In the genomic region with DNA sequence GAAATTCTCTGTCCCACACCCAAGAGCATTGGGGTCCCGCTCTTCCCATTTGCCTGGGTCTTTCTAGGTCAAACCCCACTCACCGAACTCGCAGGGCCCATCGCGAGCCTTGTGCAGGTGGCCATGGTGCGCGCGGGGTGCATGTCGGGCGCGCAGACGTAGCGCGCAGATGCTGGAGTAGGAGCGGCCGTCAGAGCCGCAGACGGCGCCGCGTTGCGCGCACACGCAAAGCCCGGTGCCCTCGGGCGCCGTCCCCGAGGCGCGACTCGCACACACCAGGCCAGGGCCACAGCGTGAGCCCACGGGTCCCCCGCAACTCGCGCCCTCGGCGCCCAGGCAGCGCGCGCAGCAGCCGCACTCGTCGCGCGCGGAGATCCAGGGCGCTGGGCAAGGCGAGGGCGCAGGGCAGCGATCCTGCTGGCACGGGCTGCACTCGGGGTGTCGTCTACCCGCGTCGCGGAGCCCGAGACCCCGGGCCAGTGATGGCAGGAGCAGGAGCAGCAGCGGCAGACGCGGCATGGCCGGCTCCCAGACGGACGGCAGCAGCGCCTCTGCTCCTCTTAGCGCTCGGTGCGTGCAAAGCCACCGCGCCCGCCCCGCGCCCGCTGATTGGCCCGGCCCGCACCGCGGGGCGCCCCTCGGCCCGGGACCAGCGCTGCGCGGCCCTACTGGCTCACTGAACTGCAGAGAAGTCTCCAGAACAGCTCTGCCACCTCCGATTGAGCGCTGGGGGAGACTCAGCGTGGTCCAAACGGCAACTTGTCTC, we compare ENCODE assay signal across 9 mouse cellular contexts. TPM values are rescaled to one million over a fixed set of nuclear protein-coding genes. Genes with fewer than 3 reads are reported as not detected.
DNase-seq lines count a peak whose midpoint lies in the region; ATAC-seq lines count a peak whose summit lies in the region.
"Had no signal": no experiment of that assay in that cellular context is flagged by ENCODE, and none has a peak within 500 bp of the region (broad histone marks: within the 10 kb centered on the region; RNA-seq: fewer than 3 reads in every experiment).

A gene (minus strand): TSS at position 649 of the 766 bp plus-strand sequence.

- H3K9ac ChIP-seq in hindbrain, embryonic 12.5 days, result peak within 1 kb of the TSS; percentile 86
- peak within 1 kb of the TSS; percentile 73 for H3K9ac ChIP-seq in midbrain, embryonic 16.5 days (ENCODE audit: low read depth, low read length)

- 1% methylated on average over 89 of the region's 91 CpGs for WGBS in hindbrain, embryonic 12.5 days
- WGBS in midbrain, embryonic 16.5 days, result under 1% methylated on average over 89 of the region's 91 CpGs

- DNase-seq in kidney, postnatal 10 days, result peak; percentile 19
- no peak for DNase-seq in kidney, postnatal 14 days
- DNase-seq in embryo, embryonic 11 days, result peak; percentile 76
- DNase-seq in B cell, adult 2 months, result no peak

- H3K4me3 ChIP-seq in hindbrain, embryonic 12.5 days, result peak within 1 kb of the TSS; percentile 58
- peak within 1 kb of the TSS; percentile 54 for H3K4me3 ChIP-seq in midbrain, embryonic 16.5 days (ENCODE audit: low read depth, low read length)

- H3K9me3 ChIP-seq in hindbrain, embryonic 12.5 days (replicated peaks), result no peaks in the 10 kb centered on the region
- no peaks in the 10 kb centered on the region for H3K9me3 ChIP-seq in midbrain, embryonic 16.5 days (replicated peaks; ENCODE audit: control insufficient read depth, low read length, poor library complexity, severe bottlenecking)

- peaks cover 56% of the 10 kb centered on the region for H3K4me1 ChIP-seq in hindbrain, embryonic 12.5 days
- H3K4me1 ChIP-seq in midbrain, embryonic 16.5 days (ENCODE audit: control insufficient read depth, insufficient read depth, low read length), result peaks cover 44% of the 10 kb centered on the region

- H3K36me3 ChIP-seq in hindbrain, embryonic 12.5 days, result no peaks in the 10 kb centered on the region
- H3K36me3 ChIP-seq in midbrain, embryonic 16.5 days (ENCODE audit: control insufficient read depth, insufficient read depth, low read length), result no peaks in the 10 kb centered on the region

- peaks cover 50% of the 10 kb centered on the region for H3K27me3 ChIP-seq in hindbrain, embryonic 12.5 days
- H3K27me3 ChIP-seq in midbrain, embryonic 16.5 days (ENCODE audit: control insufficient read depth, insufficient read depth, low read depth, low read length), result peaks cover 5% of the 10 kb centered on the region; the same call in 1 of the 2 replicates

- peak within 1 kb of the TSS; percentile 92 for H3K27ac ChIP-seq in hindbrain, embryonic 12.5 days
- H3K27ac ChIP-seq in midbrain, embryonic 16.5 days (ENCODE audit: low read length), result peak within 1 kb of the TSS; percentile 94

- peak; percentile 14; the same call in 1 of the 2 replicates for ATAC-seq in hindbrain, embryonic 12.5 days (ENCODE audit: low FRiP score)
- ATAC-seq in midbrain, embryonic 16.5 days, result peak; percentile 27; the same call in 1 of the 2 replicates
- ATAC-seq in inflammation-experienced regulatory T-cells, adult 6 months, result no peak
- no peak for ATAC-seq in monocyte, adult 5-6 weeks (replicated peaks; ENCODE audit: insufficient number of reproducible peaks, low FRiP score, low TSS enrichment, poor library complexity, severe bottlenecking)

- H3K4me2 ChIP-seq in hindbrain, embryonic 12.5 days (replicated peaks), result peak within 1 kb of the TSS; percentile 67
- peak within 1 kb of the TSS; percentile 72 for H3K4me2 ChIP-seq in midbrain, embryonic 16.5 days (ENCODE audit: low read length)

RNA-seq across cellular contexts. Expression of the gene that starts here (rescaled TPM):
- polyA plus RNA-seq in hindbrain, embryonic 12.5 days (2016; fragmentation: Nextera tagmentation; extraction: Ambion mirVana), result 47.2 and 48.7 TPM in 2 replicates
- polyA plus RNA-seq in midbrain, embryonic 16.5 days (2015; fragmentation: Nextera tagmentation; extraction: Ambion mirVana), result 33.4 and 39.5 TPM in 2 replicates
- not detected for polyA plus RNA-seq in inflammation-experienced regulatory T-cells, adult 6 months (2017; shearing (Covaris generic))
- total RNA-seq in monocyte, adult 5-6 weeks (2017), result not detected in 3 replicates
- total RNA-seq: hematopoietic stem cell, adult 5-6 weeks had no signal

Comparison
In these comparisons a context has a peak if more than half of its experiments do, and no peak if none do; other contexts are left out.
1. RNA of the gene that starts here (polyA plus RNA-seq): 47.2 to 48.7 TPM in hindbrain, embryonic 12.5 days and 33.4 to 39.5 TPM in midbrain, embryonic 16.5 days; not detected in inflammation-experienced regulatory T-cells, adult 6 months; every median in the first group is over 10 times any median in the second.
2. DNase-seq: peak in kidney, postnatal 10 days (single experiment) and embryo, embryonic 11 days (single experiment); none in kidney, postnatal 14 days (single experiment) and B cell, adult 2 months (0 of 2).
3. ATAC-seq: peak in hindbrain, embryonic 12.5 days (single experiment) and midbrain, embryonic 16.5 days (single experiment); none in inflammation-experienced regulatory T-cells, adult 6 months (single experiment) and monocyte, adult 5-6 weeks (single experiment).